Mouse (Mus musculus) G1E (cell line): ENCODE data around the gene A630095N17Rik. TPM values are rescaled to one million over a fixed set of nuclear protein-coding genes. Genes with fewer than 3 reads are reported as not detected.

Source experiments
- ATAC-seq: 2 replicates; pipeline ENCODE4 v1.8.0; 2016; ENCODE audit warnings: mild to moderate bottlenecking; ENCODE audit not compliant: insufficient number of reproducible peaks, poor library complexity, low FRiP score, severe bottlenecking; ENCODE audit errors: extremely low read depth
- DNase-seq: peaks from one replicate; pipeline ENCODE4 v3.0.0; 2012; ENCODE audit warnings: low spot score
- H3K27me3 ChIP-seq: 2 replicates; pipeline ENCODE4 v1.6.1; 2012; ENCODE audit warnings: mild to moderate bottlenecking, low read length, inconsistent platforms; ENCODE audit not compliant: insufficient read depth
- H3K36me3 ChIP-seq: replicated peaks from 2 replicates; pipeline ENCODE3; 2012; ENCODE audit warnings: mild to moderate bottlenecking, inconsistent platforms
- H3K4me1 ChIP-seq: 2 replicates; pipeline ENCODE4 v1.6.1; 2012; ENCODE audit warnings: low read depth, low read length, inconsistent platforms, mixed read lengths; ENCODE audit not compliant: insufficient read depth
- H3K4me3 ChIP-seq: 2 replicates; pipeline ENCODE4 v1.5.1; 2012; ENCODE audit warnings: low read depth, mild to moderate bottlenecking, inconsistent platforms, low read length, moderate library complexity, mixed read lengths
- H3K9me3 ChIP-seq: replicated peaks from 2 replicates; pipeline ENCODE4 v1.6.1; 2012; ENCODE audit warnings: inconsistent platforms
- CTCF ChIP-seq: IDR thresholded peaks from 2 replicates; pipeline ENCODE4 v1.5.1; 2012; ENCODE audit warnings: low read depth, low read length, inconsistent platforms, mixed read lengths
- GATA1 ChIP-seq: IDR thresholded peaks from 2 replicates; pipeline ENCODE4 v1.6.1; 2012; ENCODE audit warnings: borderline replicate concordance, low read length, inconsistent platforms, mixed read lengths
- GATA2 ChIP-seq: IDR thresholded peaks from 2 replicates; pipeline ENCODE4 v1.6.1; 2012; ENCODE audit warnings: low read depth, low read length, inconsistent platforms, borderline replicate concordance
- POLR2AphosphoS5 ChIP-seq: IDR thresholded peaks from 2 replicates; pipeline ENCODE4 v1.6.1; 2012; ENCODE audit warnings: low read depth, low read length, inconsistent platforms; ENCODE audit not compliant: insufficient replicate concordance
- TAL1 ChIP-seq: conservative IDR thresholded peaks from 2 replicates; pipeline ENCODE4 v1.6.1; 2012; ENCODE audit warnings: low read depth, low read length, inconsistent platforms, mixed read lengths
- polyA plus RNA-seq: library from polyadenylated mRNA; stranded (reverse); fragments of >175 nt; gene quantifications from 2 replicates; pipeline ENCODE4 v1.2.3, GENCODE M21; 2012
- total RNA-seq, 2 experiments: library from RNA; stranded (forward) in 1 of 2; stranded (reverse) in 1 of 2; fragments of 200-1000 nt in 1 of 2; fragments of >200 nt in 1 of 2; fragmentation: Nextera tagmentation in 1 of 2; gene quantifications; 2 replicates each; pipeline ENCODE4 v1.2.3; 2014 to 2017

A630095N17Rik gene
- total and polyA plus RNA-seq, 3 experiments: not detected

DNA sequence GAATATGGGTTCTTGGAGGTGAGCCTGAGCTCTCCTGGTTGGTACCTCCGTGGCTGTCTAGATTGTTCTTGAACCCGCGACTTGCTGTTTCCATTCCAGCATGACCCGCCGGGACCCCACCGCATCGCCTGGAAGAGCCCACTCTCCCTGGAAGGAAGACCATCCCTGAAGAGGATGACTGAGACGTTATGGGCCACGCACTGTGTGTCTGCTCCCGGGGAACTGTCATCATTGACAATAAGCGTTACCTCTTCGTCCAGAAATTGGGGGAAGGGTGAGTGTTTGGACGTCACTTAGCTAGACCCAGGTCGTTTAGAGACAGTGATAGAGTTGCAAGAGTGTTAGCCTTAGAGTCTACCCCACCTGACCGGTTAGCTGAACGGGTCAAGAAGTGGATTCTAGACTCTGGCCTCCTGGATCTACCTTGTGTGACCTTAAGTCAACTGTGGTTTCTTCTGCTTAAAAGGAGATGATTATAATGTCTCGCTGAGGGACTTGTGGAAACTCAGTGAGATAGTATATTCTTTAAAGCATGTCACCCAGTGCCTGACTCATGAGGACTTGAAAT lies 20.7 kb downstream of the A630095N17Rik start:
- Histone ChIP-seq H3K4me3 (peak overlapping the region; percentile 75), H3K27me3 (no peaks in the 10 kb centered on the region), H3K36me3 (peaks cover 69% of the 10 kb centered on the region), H3K9me3 (no peaks in the 10 kb centered on the region), H3K4me1 (peaks cover 70% of the 10 kb centered on the region)
- no peak for TF ChIP-seq CTCF
- no peak for TF ChIP-seq GATA2
- no peak for TF ChIP-seq POLR2AphosphoS5
- no peak for TF ChIP-seq GATA1
- no peak for TF ChIP-seq TAL1
- DNase-seq (no peak), ATAC-seq (no peak)

GRCm38 (mm10) chr1:75210136-75211087 lies 21.5 kb downstream of the A630095N17Rik start, which contains the start of the genes Glb1l and Stk16:
Gene Glb1l, minus strand, starts transcription at chr1:75210813.
Gene Stk16, plus strand, starts transcription at chr1:75210838.
- Histone ChIP-seq H3K4me1 (peaks cover 62% of the 10 kb centered on the region), H3K9me3 (no peaks in the 10 kb centered on the region), H3K27me3 (no peaks in the 10 kb centered on the region), H3K4me3 (peak within 1 kb of the TSS; percentile 75), H3K36me3 (peaks cover 65% of the 10 kb centered on the region)
- DNase-seq (peak; percentile 99), ATAC-seq (peak; percentile 90)
- no peak for TF ChIP-seq TAL1

DNA sequence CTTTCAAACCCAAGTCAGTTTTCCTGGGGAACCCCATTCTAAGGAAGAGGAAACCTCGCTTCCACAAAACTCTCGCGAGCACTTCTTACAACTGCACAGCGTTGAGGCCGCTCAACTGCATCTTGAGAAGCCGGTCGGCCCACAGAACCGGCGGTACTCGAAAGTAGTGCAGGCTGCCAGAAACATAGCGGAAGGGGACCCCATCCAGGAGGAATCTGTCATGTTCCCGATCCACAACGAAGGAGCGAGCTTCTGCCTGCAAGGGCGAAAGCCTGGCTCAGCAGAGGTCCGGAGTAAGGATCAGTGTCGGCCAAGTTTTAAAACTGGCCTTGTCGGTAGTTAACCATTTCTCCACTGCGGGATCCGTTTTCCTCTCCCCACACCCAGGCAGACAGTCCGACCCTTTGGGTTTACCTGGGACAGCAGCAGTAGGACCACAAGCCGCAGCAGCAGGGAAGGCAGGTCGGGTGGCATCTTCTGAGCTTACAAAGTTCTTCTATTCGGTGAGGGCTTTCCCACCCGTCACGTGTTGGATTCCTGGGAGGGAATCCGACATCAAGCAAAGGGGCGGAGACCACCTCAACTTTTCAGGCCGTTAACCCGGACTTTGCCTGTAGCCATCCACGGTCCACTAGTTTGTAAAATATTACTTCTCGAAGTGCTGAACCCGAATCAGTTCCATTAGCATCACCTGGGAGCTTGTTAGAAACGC lies 22.8 kb downstream of the A630095N17Rik start:
- H3K9me3 ChIP-seq: no peaks in the 10 kb centered on the region
- H3K27me3 ChIP-seq: no peaks in the 10 kb centered on the region
- H3K4me3 ChIP-seq: no peak overlapping the region; the same call in 1 of the 2 replicates
- TF ChIP-seq POLR2AphosphoS5: no peak
- no peak for TF ChIP-seq CTCF
- TF ChIP-seq TAL1: no peak
- no peak for TF ChIP-seq GATA1
- TF ChIP-seq GATA2: no peak
- peaks cover 52% of the 10 kb centered on the region for H3K36me3 ChIP-seq
- ATAC-seq: no peak
- DNase-seq: no peak
- peaks cover 49% of the 10 kb centered on the region for H3K4me1 ChIP-seq

DNA sequence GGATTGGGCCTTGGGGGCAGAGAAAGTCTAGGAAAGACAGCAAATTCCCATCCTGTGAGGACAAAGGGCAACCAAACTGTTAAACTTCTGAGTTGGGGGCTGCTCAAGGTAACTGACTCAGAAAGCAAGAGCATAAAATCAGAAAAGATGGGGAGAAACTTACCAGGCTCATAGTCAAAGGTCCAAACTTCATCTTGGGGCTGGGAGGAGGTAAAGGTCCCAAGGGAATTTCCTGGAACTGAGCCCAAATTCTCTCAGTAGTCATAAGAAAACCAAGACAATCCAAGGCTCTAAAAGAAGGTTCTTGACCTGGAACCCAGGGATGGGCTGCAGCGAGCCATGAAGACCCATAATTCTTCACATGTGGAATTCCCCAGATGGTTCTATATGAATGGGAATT lies 30.7 kb downstream of the A630095N17Rik start:
- Histone ChIP-seq H3K27me3 (no peaks in the 10 kb centered on the region), H3K9me3 (no peaks in the 10 kb centered on the region), H3K4me3 (no peak overlapping the region), H3K36me3 (peaks cover 55% of the 10 kb centered on the region), H3K4me1 (no peaks in the 10 kb centered on the region)
- TF ChIP-seq TAL1: no peak
- TF ChIP-seq GATA1: no peak
- no peak for TF ChIP-seq CTCF
- ATAC-seq: no peak
- no peak for DNase-seq

- Histone ChIP-seq H3K9me3 (no peaks in the 10 kb centered on the region), H3K4me3 (peak overlapping the region; percentile 80), H3K4me1 (peaks cover 47% of the 10 kb centered on the region), H3K36me3 (peaks cover 72% of the 10 kb centered on the region), H3K27me3 (no peaks in the 10 kb centered on the region)
- ATAC-seq: peak; percentile 50; the same call in 1 of the 2 replicates
- peak; percentile 80 for DNase-seq
- TF ChIP-seq TAL1 (no peak), GATA1 (no peak), POLR2AphosphoS5 (no peak), CTCF (no peak), GATA2 (no peak)
Observed at GRCm38 (mm10) chr1:75192452-75192851, 39.5 kb downstream of the A630095N17Rik start.

- DNase-seq (peak; percentile 100), ATAC-seq (peak; percentile 99)
- Histone ChIP-seq H3K9me3 (no peaks in the 10 kb centered on the region), H3K36me3 (peaks cover 72% of the 10 kb centered on the region), H3K4me1 (peaks cover 47% of the 10 kb centered on the region), H3K4me3 (peak within 1 kb of the TSS; percentile 80), H3K27me3 (no peaks in the 10 kb centered on the region)
- TF ChIP-seq TAL1 (no peak), POLR2AphosphoS5 (peak; percentile 65; the same call in 1 of the 2 replicates)
Observed at GRCm38 (mm10) chr1:75191622-75192402, 40.1 kb downstream of the A630095N17Rik start, which contains the start of the genes Ankzf1 and Atg9a. Gene Ankzf1, plus strand, starts transcription at chr1:75192151. Gene Atg9a, minus strand, starts transcription at chr1:75192196.
